Mouse (Mus musculus) CH12.LX (cell line): ENCODE measurements at regions not wholly inside any gene's neighbourhood (a gene's known extent, or its start where the extent isn't known, plus 50 kb on each side); places are given as distances from the start of the nearest gene placed in this dataset.

Experiments
- DNase-seq: peaks from one replicate; pipeline ENCODE4 v3.0.0-alpha.2; 2013; ENCODE audit errors: extremely low read depth
- H3K27ac ChIP-seq: 2 replicates; pipeline ENCODE4 v1.5.1; 2012; ENCODE audit warnings: low read depth, mild to moderate bottlenecking, control low read depth, moderate library complexity; ENCODE audit not compliant: insufficient read depth
- H3K27me3 ChIP-seq: replicated peaks from 2 replicates; pipeline ENCODE3; 2012; ENCODE audit warnings: inconsistent platforms
- H3K36me3 ChIP-seq, 2 experiments: replicated peaks in 1 of 2; 2 replicates each; pipeline versions ENCODE3 to v1.6.1; 2012; ENCODE audit warnings: inconsistent platforms in 1 of 2, low read length in 1 of 2, mild to moderate bottlenecking in 1 of 2, mixed read lengths in 1 of 2, moderate library complexity in 1 of 2; ENCODE audit not compliant: control insufficient read depth in 1 of 2, insufficient read depth in 1 of 2
- H3K4me1 ChIP-seq, 2 experiments: 2 replicates each; pipeline ENCODE4 v1.6.1; 2012; ENCODE audit warnings: inconsistent platforms in 1 of 2, moderate library complexity in 1 of 2; ENCODE audit not compliant: insufficient read depth in 2 of 2, control insufficient read depth in 1 of 2
- H3K4me2 ChIP-seq: 2 replicates; pipeline ENCODE4 v1.6.1; 2012; ENCODE audit warnings: low read depth, mild to moderate bottlenecking, control low read depth; ENCODE audit not compliant: poor library complexity, insufficient read depth, severe bottlenecking
- H3K4me3 ChIP-seq, 3 experiments: fragments of 150-350 bp in 1 of 3; sonication (generic) in 1 of 3; replicated peaks in 1 of 3; 2 replicates each; pipeline versions ENCODE3 to v1.5.1; 2011 to 2012; ENCODE audit warnings: low read depth in 2 of 3, low read length in 2 of 3, mild to moderate bottlenecking in 2 of 3, moderate library complexity in 2 of 3, control low read depth in 1 of 3, improper control_type of control experiment in 1 of 3, inconsistent platforms in 1 of 3, mixed read lengths in 1 of 3; ENCODE audit not compliant: poor library complexity in 1 of 3
- H3K79me2 ChIP-seq: replicated peaks from 2 replicates; pipeline ENCODE4 v1.6.1; 2012; ENCODE audit warnings: mild to moderate bottlenecking, moderate library complexity; ENCODE audit not compliant: control insufficient read depth, poor library complexity, insufficient read depth, severe bottlenecking; ENCODE audit errors: extremely low read depth
- H3K9ac ChIP-seq: 2 replicates; pipeline ENCODE4 v1.6.1; 2012; ENCODE audit warnings: low read depth, mild to moderate bottlenecking, control low read depth, moderate library complexity; ENCODE audit not compliant: insufficient read depth
- H3K9me3 ChIP-seq: replicated peaks from 2 replicates; pipeline ENCODE3; 2012; ENCODE audit warnings: low read length, inconsistent platforms, mixed read lengths
- CHD2 ChIP-seq: IDR thresholded peaks from 2 replicates; pipeline ENCODE4 v1.6.1; 2011; ENCODE audit warnings: low read length, improper control_type of control experiment
- CTCF ChIP-seq, 2 experiments: IDR thresholded peaks in 1 of 2; conservative IDR thresholded peaks in 1 of 2; 2 replicates each; pipeline ENCODE4 v1.5.1; 2011 to 2012; ENCODE audit warnings: low read depth in 2 of 2, low read length in 2 of 2, improper control_type of control experiment in 1 of 2, inconsistent platforms in 1 of 2, mild to moderate bottlenecking in 1 of 2, moderate library complexity in 1 of 2
- E2F4 ChIP-seq: IDR thresholded peaks from 2 replicates; pipeline ENCODE4 v1.6.1; 2011; ENCODE audit warnings: low read depth, low read length, improper control_type of control experiment; ENCODE audit not compliant: insufficient replicate concordance
- EP300 ChIP-seq: IDR thresholded peaks from 2 replicates; pipeline ENCODE4 v1.6.1; 2011; ENCODE audit warnings: low read length, improper control_type of control experiment
- ETS1 ChIP-seq: conservative IDR thresholded peaks from 2 replicates; pipeline ENCODE4 v1.6.1; 2012; ENCODE audit warnings: low read depth, mild to moderate bottlenecking, inconsistent platforms, low read length, improper control_type of control experiment, moderate library complexity
- GABPA ChIP-seq: IDR thresholded peaks from 2 replicates; pipeline ENCODE4 v1.6.1; 2012; ENCODE audit warnings: low read depth, low read length, improper control_type of control experiment, inconsistent platforms; ENCODE audit not compliant: insufficient replicate concordance
- HCFC1 ChIP-seq: IDR thresholded peaks from 2 replicates; pipeline ENCODE4 v1.6.1; 2012; ENCODE audit warnings: low read depth, mild to moderate bottlenecking, inconsistent platforms, low read length, improper control_type of control experiment
- IRF4 ChIP-seq: IDR thresholded peaks from 2 replicates; pipeline ENCODE4 v1.6.1; 2014; ENCODE audit warnings: low read depth, mild to moderate bottlenecking, inconsistent platforms, low read length, improper control_type of control experiment
- JUN ChIP-seq: IDR thresholded peaks from 2 replicates; pipeline ENCODE4 v1.6.1; 2011; ENCODE audit warnings: low read depth, mild to moderate bottlenecking, low read length, improper control_type of control experiment, moderate library complexity; ENCODE audit not compliant: insufficient read depth
- MAFK ChIP-seq: IDR thresholded peaks from 2 replicates; pipeline ENCODE4 v1.6.1; 2011; ENCODE audit warnings: low read length, improper control_type of control experiment; ENCODE audit not compliant: insufficient replicate concordance
- MAZ ChIP-seq: IDR thresholded peaks from 2 replicates; pipeline ENCODE4 v1.6.1; 2012; ENCODE audit warnings: low read depth, mild to moderate bottlenecking, inconsistent platforms, low read length, improper control_type of control experiment, moderate library complexity
- MYC ChIP-seq: IDR thresholded peaks from 2 replicates; pipeline ENCODE4 v1.6.1; 2011; ENCODE audit warnings: low read depth, mild to moderate bottlenecking, improper control_type of control experiment, low read length
- NELFE ChIP-seq: IDR thresholded peaks from 2 replicates; pipeline ENCODE4 v1.6.1; 2011; ENCODE audit warnings: low read depth, low read length, improper control_type of control experiment
- NRF1 ChIP-seq: IDR thresholded peaks from 2 replicates; pipeline ENCODE4 v1.6.1; 2014; ENCODE audit warnings: low read depth, mild to moderate bottlenecking, inconsistent platforms, low read length, improper control_type of control experiment, moderate library complexity
- PAX5 ChIP-seq: IDR thresholded peaks from 2 replicates; pipeline ENCODE4 v1.6.1; 2012; ENCODE audit warnings: low read length, inconsistent platforms, mixed read lengths
- POLR2A ChIP-seq: IDR thresholded peaks from 2 replicates; pipeline ENCODE4 v1.6.1; 2011; ENCODE audit warnings: low read depth, mild to moderate bottlenecking, improper control_type of control experiment, low read length
- POLR2AphosphoS2 ChIP-seq: IDR thresholded peaks from 2 replicates; pipeline ENCODE4 v1.6.1; 2011; ENCODE audit warnings: low read depth, low read length, improper control_type of control experiment
- SMC3 ChIP-seq: IDR thresholded peaks from 2 replicates; pipeline ENCODE4 v1.6.1; 2011; ENCODE audit warnings: low read depth, low read length, improper control_type of control experiment
- TBP ChIP-seq: conservative IDR thresholded peaks from 2 replicates; pipeline ENCODE4 v1.6.1; 2011; ENCODE audit warnings: low read depth, low read length, improper control_type of control experiment
- TCF12 ChIP-seq: IDR thresholded peaks from 2 replicates; pipeline ENCODE4 v1.6.1; 2014; ENCODE audit warnings: low read depth, mild to moderate bottlenecking, inconsistent platforms, low read length, improper control_type of control experiment
- UBTF ChIP-seq: IDR thresholded peaks from 2 replicates; pipeline ENCODE4 v1.6.1; 2012; ENCODE audit warnings: low read depth, mild to moderate bottlenecking, inconsistent platforms, low read length, improper control_type of control experiment, moderate library complexity
- USF2 ChIP-seq: conservative IDR thresholded peaks from 2 replicates; pipeline ENCODE4 v1.6.1; 2011; ENCODE audit warnings: low read depth, low read length, improper control_type of control experiment
- ZKSCAN1 ChIP-seq: IDR thresholded peaks from 2 replicates; pipeline ENCODE4 v1.6.1; 2012; ENCODE audit warnings: low read depth, inconsistent platforms, low read length, improper control_type of control experiment, borderline replicate concordance
- ZMIZ1 ChIP-seq: IDR thresholded peaks from 2 replicates; pipeline ENCODE4 v1.6.1; 2012; ENCODE audit warnings: low read depth, mild to moderate bottlenecking, inconsistent platforms, low read length, improper control_type of control experiment
- dilution Hi-C: fragments of 300-500 bp; cut with MboI; formaldehyde crosslinking; loops from 2 replicates; pipeline ENCODE4 v1.14.3; 2020; ENCODE audit warnings: low sequenced_read_pairs; ENCODE audit not compliant: extremely low pct_unique_long_range_greater_than_20kb, extremely low pct_ligation_motif_present
- in situ Hi-C: fragments of 300-500 bp; cut with MboI; formaldehyde crosslinking; loops from 3 replicates; pipeline ENCODE4 v1.14.3; 2019; ENCODE audit warnings: low sequenced_read_pairs, low pct_ligation_motif_present, low pct_unique_long_range_greater_than_20kb, mixed read lengths

DNA sequence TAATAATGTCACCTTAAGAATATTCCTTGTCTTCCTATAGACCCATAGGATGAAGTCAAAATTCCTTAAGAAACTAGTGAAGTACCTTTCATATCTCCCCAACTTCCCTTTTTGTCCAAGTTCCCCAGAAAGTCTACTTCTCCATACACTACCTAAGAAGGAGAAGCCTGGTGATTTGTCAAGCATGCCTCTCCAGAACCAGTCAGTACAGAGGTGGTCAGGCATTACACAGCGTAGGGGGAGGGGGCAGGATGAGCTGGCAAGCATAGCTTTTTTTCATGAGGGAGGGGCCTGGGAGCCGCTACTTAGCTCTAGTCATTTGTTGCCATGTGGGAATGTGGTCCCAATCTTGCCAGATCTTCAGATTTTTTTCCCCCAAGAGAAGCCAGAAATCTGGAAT lies 54.0 kb upstream of the Satb2 start:
- DNase-seq: no peak
- no peaks in the 10 kb centered on the region for H3K9me3 ChIP-seq
- no peak overlapping the region for H3K4me2 ChIP-seq
- in situ Hi-C loops: no loop called here
- no peak overlapping the region for H3K4me3 ChIP-seq
- no peak for TF ChIP-seq GABPA
- TF ChIP-seq CTCF (conservative IDR thresholded peaks at IDR 0.05 in 1 of 2, IDR thresholded peaks at IDR 0.05 in 1 of 2; ENCODE audit: low read depth in 2 of 2, low read length in 2 of 2): no peak
- no peak for TF ChIP-seq HCFC1
- TF ChIP-seq POLR2A: no peak
- H3K79me2 ChIP-seq: no peaks in the 10 kb centered on the region
- peaks cover 8 to 26% of the 10 kb centered on the region in 2 experiments for H3K4me1 ChIP-seq
- H3K27ac ChIP-seq: no peak overlapping the region
- no peak overlapping the region for H3K9ac ChIP-seq
- H3K27me3 ChIP-seq: no peaks in the 10 kb centered on the region
- no peaks in the 10 kb centered on the region for H3K36me3 ChIP-seq
- dilution Hi-C loops: no loop called here

DNA sequence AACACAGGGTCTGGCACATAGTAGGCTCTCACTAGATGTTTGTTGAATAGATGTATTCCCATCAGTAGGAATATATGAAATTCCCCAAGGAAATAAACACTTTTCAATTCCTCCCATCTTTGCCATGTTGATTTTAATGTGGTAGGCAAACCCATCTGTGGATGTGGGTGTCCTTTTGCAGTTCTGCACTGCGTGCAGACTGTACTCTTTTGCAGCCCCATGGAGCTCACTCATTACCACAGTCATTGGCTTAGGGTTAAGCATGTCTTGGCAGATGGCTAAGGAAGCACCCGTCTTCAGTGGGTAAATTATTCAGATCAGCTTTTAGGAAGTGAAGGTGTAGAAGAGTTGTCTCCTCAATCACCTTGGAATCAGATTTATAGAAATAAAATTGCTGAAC lies 54.8 kb upstream of the Satb2 start:
- Histone ChIP-seq H3K36me3 (no peaks in the 10 kb centered on the region), H3K4me1 (peaks cover 8 to 28% of the 10 kb centered on the region in 2 experiments), H3K27me3 (no peaks in the 10 kb centered on the region), H3K27ac (no peak overlapping the region), H3K4me2 (no peak overlapping the region), H3K9me3 (no peaks in the 10 kb centered on the region), H3K9ac (no peak overlapping the region), H3K4me3 (no peak overlapping the region), H3K79me2 (no peaks in the 10 kb centered on the region)
- dilution Hi-C loops (no loop called here), in situ Hi-C loops (no loop called here)
- TF ChIP-seq USF2 (no peak), NRF1 (no peak), CHD2 (no peak), MAFK (no peak), ZMIZ1 (no peak), POLR2AphosphoS2 (no peak), GABPA (no peak)
- DNase-seq: no peak

DNA sequence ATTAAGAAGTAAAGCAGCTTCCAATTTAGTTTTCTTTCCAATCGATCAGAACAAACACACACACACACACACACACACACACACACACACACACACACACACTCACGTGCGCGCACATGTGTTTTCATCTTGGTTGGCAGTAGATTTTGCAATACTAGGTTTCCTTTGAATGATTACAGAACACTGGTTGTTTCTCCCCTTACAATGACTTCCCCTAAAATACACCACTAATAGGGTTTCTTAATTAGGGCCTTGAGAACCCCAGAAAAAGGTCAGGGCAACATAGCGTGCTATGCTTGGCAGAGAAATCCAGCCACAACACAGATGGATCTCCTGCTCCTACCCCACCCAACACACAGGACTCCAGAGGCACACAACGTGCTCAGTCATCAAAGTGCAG lies 56.0 kb upstream of the Satb2 start:
- H3K36me3 ChIP-seq: no peaks in the 10 kb centered on the region
- no peak for TF ChIP-seq ZKSCAN1
- TF ChIP-seq SMC3: no peak
- no peak for TF ChIP-seq UBTF
- no peak for TF ChIP-seq ZMIZ1
- TF ChIP-seq MAFK: no peak
- TF ChIP-seq NELFE: no peak
- no peak for TF ChIP-seq PAX5
- no peak for TF ChIP-seq GABPA
- no peak for TF ChIP-seq MYC
- TF ChIP-seq E2F4: no peak
- TF ChIP-seq ETS1: no peak
- no peak for TF ChIP-seq JUN
- TF ChIP-seq POLR2A: no peak
- TF ChIP-seq USF2: no peak
- no peak for TF ChIP-seq MAZ
- TF ChIP-seq EP300: no peak
- TF ChIP-seq IRF4: no peak
- TF ChIP-seq TCF12: no peak
- TF ChIP-seq HCFC1: no peak
- TF ChIP-seq TBP: no peak
- in situ Hi-C loops: no loop called here

More for the DNA sequence above, 56.0 kb upstream of the Satb2 start:
- dilution Hi-C loops: no loop called here
- no peak overlapping the region for H3K4me3 ChIP-seq
- peaks cover 8 to 28% of the 10 kb centered on the region in 2 experiments for H3K4me1 ChIP-seq
- H3K27ac ChIP-seq: no peak overlapping the region
- H3K9me3 ChIP-seq: no peaks in the 10 kb centered on the region
- H3K79me2 ChIP-seq: no peaks in the 10 kb centered on the region
- H3K9ac ChIP-seq: no peak overlapping the region
- no peak for DNase-seq
- no peaks in the 10 kb centered on the region for H3K27me3 ChIP-seq
- no peak overlapping the region for H3K4me2 ChIP-seq
